ENCODE assay signal across 8 mouse cellular contexts in genomic region chr4:129461183-129461960, GRCm38 (mm10). TPM values are rescaled to one million over a fixed set of nuclear protein-coding genes. Genes with fewer than 3 reads are reported as not detected.
DNase-seq lines count a peak whose midpoint lies in the region; ATAC-seq and TF ChIP-seq lines count a peak whose summit lies in the region.

Bsdc1 (plus strand) TSS chr4:129461581.

- peak within 1 kb of the TSS; percentile 92 for H3K4me3 ChIP-seq in gastrocnemius, adult 2 months
- peak within 1 kb of the TSS; percentile 87 for H3K4me3 ChIP-seq in hindbrain, postnatal 0 days (ENCODE audit: low read length)
- H3K4me3 ChIP-seq in left cerebral cortex, adult 2 months = peak within 1 kb of the TSS; percentile 75

- WGBS in hindbrain, postnatal 0 days = under 1% methylated on average over 46 of the region's 46 CpGs

- peak within 1 kb of the TSS; percentile 97 for H3K27ac ChIP-seq in gastrocnemius, adult 2 months
- peak within 1 kb of the TSS; percentile 87 for H3K27ac ChIP-seq in hindbrain, postnatal 0 days
- H3K27ac ChIP-seq in left cerebral cortex, adult 2 months = peak within 1 kb of the TSS; percentile 86

- H3K4me2 ChIP-seq in hindbrain, postnatal 0 days (ENCODE audit: low read depth, low read length) = peak within 1 kb of the TSS; percentile 69

- peak; percentile 100 for DNase-seq in ZHBTc4 (ENCODE audit: low read depth, low spot score)
- peak; percentile 99 for DNase-seq in gastrocnemius, adult 2 months
- peak; percentile 100 for DNase-seq in hindbrain, postnatal 0 days (ENCODE audit: low spot score)
- DNase-seq in left cerebral cortex, adult 2 months (ENCODE audit: extremely low spot score in 1 of 2, low spot score in 2 of 2) = peak; percentile 98 to 99
- peak; percentile 100 for DNase-seq in right cerebral cortex, adult 2 months (ENCODE audit: low spot score in 2 of 2)
- peak; percentile 99 for DNase-seq in urinary bladder, postnatal 14 days (ENCODE audit: low spot score)

- peaks cover 7% of the 10 kb centered on the region; the same call in 1 of the 2 replicates for H3K4me1 ChIP-seq in hindbrain, postnatal 0 days (ENCODE audit: insufficient read depth, low read length)

- H3K9me3 ChIP-seq in hindbrain, postnatal 0 days (ENCODE audit: low read length) = no peaks in the 10 kb centered on the region

- peak; percentile 92 for ATAC-seq in common myeloid progenitor, adult 5-6 weeks (replicated peaks; ENCODE audit: low read depth, poor library complexity, severe bottlenecking)
- ATAC-seq in hindbrain, postnatal 0 days = peak; percentile 99
- ATAC-seq in megakaryocyte, adult 5-6 weeks (ENCODE audit: poor library complexity, severe bottlenecking) = peak; percentile 93

- H3K9ac ChIP-seq in hindbrain, postnatal 0 days (replicated peaks; ENCODE audit: low read length) = peak within 1 kb of the TSS; percentile 75

- intact Hi-C loops in gastrocnemius, adult 2 months (cut with DNase I) = loop anchor here (5.0 kb wide), 1 partner anchor 274 kb away; the partner anchor contains the start of genes S100pbp and Yars
- intact Hi-C loops in left cerebral cortex, adult 2 months (cut with DNase I) = loop anchor here (1.0 to 5.0 kb wide), 2 partner anchors 126 to 269 kb away; partner anchors contain the start of genes Rbbp4 and Zbtb8os

- peaks cover 20% of the 10 kb centered on the region for H3K36me3 ChIP-seq in hindbrain, postnatal 0 days (ENCODE audit: insufficient read depth, low read length)

- no peaks in the 10 kb centered on the region for H3K27me3 ChIP-seq in hindbrain, postnatal 0 days (ENCODE audit: insufficient read depth, low read length)

- no peak for TF ChIP-seq CTCF in gastrocnemius, adult 2 months (IDR thresholded peaks at IDR 0.05)
- TF ChIP-seq CTCF in hindbrain, postnatal 0 days (IDR thresholded peaks at IDR 0.05; ENCODE audit: low read depth) = 0 out of 2 replicates have a peak, but pooled peaks have one; percentile 8
- no peak for TF ChIP-seq CTCF in left cerebral cortex, adult 2 months (IDR thresholded peaks at IDR 0.05)

RNA-seq across cellular contexts. Expression of gene Bsdc1, which starts in this region (rescaled TPM):
- 23.9 and 26.4 TPM in 2 replicates for total RNA-seq in common myeloid progenitor, adult 5-6 weeks (2017)
- total RNA-seq in gastrocnemius, adult 2 months (2021) = 10 to 100 TPM; 34.8 to 36.4 TPM
- total RNA-seq in hindbrain, postnatal 0 days (2014; rRNA removed) = 55.2 and 60.6 TPM in 2 replicates
- 25.3 and 27.1 TPM in 2 replicates for polyA plus RNA-seq in hindbrain, postnatal 0 days (2015; fragmentation: Nextera tagmentation; extraction: Ambion mirVana)
- 10 to 100 TPM; 56.6 to 57.8 TPM for total RNA-seq in left cerebral cortex, adult 2 months (2021)
- total RNA-seq in megakaryocyte, adult 5-6 weeks (2015) = 24.3 and 24.9 TPM in 2 replicates
- total RNA-seq in megakaryocyte, adult 5-6 weeks (2017) = 28.5 and 35.8 TPM in 2 replicates

Comparison
In these comparisons a context has a peak if more than half of its experiments do, and no peak if none do; other contexts are left out.
1. Peak in every context shown above with its lines: DNase-seq, ATAC-seq, H3K4me3 ChIP-seq and H3K27ac ChIP-seq.